Mouse (Mus musculus): ENCODE results near the gene Xpot. TPM values are rescaled to one million over a fixed set of nuclear protein-coding genes. Genes with fewer than 3 reads are reported as not detected.

Xpot gene
- polyA plus RNA-seq, 1 experiment from 2014 or later = 24.5 TPM

GRCm38 (mm10) chr10:121640150-121640930 is 14.2 kb upstream of the Xpot start:
- Histone ChIP-seq H3K27ac (replicated peaks) (no peak overlapping the region), H3K9ac (ENCODE audit: low read length) (no peak overlapping the region), H3K4me3 (ENCODE audit: low read depth, low read length) (no peak overlapping the region), H3K27me3 (ENCODE audit: control insufficient read depth, insufficient read depth, low read length) (peaks cover 3% of the 10 kb centered on the region; the same call in 1 of the 2 replicates), H3K4me2 (replicated peaks; ENCODE audit: low read depth) (no peak overlapping the region), H3K4me1 (replicated peaks; ENCODE audit: control insufficient read depth, insufficient read depth) (0 out of 2 replicates have a peak, but pooled peaks cover 2% of the 10 kb centered on the region), H3K36me3 (ENCODE audit: control insufficient read depth, insufficient read depth, low read length) (no peaks in the 10 kb centered on the region), H3K9me3 (ENCODE audit: control insufficient read depth, low read length) (no peaks in the 10 kb centered on the region)
- DNase-seq (ENCODE audit: low spot score) (peak; percentile 60), ATAC-seq (ENCODE audit: low FRiP score, low TSS enrichment) (0 out of 2 replicates have a peak, but pooled peaks have one; percentile 27)
- WGBS = 55% methylated on average over 6 of the region's 6 CpGs
- TF ChIP-seq CTCF (IDR thresholded peaks at IDR 0.05; ENCODE audit: low read depth) (peak; percentile 76), EP300 (optimal IDR thresholded peaks at IDR 0.05) (no peak)

- Histone ChIP-seq H3K9ac (ENCODE audit: low read length) (no peak overlapping the region), H3K4me1 (replicated peaks; ENCODE audit: control insufficient read depth, insufficient read depth) (0 out of 2 replicates have a peak, but pooled peaks cover 2% of the 10 kb centered on the region), H3K4me2 (replicated peaks; ENCODE audit: low read depth) (no peak overlapping the region), H3K27ac (replicated peaks) (no peak overlapping the region), H3K36me3 (ENCODE audit: control insufficient read depth, insufficient read depth, low read length) (no peaks in the 10 kb centered on the region), H3K27me3 (ENCODE audit: control insufficient read depth, insufficient read depth, low read length) (peaks cover 3% of the 10 kb centered on the region; the same call in 1 of the 2 replicates), H3K4me3 (ENCODE audit: low read depth, low read length) (no peak overlapping the region), H3K9me3 (ENCODE audit: control insufficient read depth, low read length) (no peaks in the 10 kb centered on the region)
- no peak for ATAC-seq (ENCODE audit: low FRiP score, low TSS enrichment)
- no peak for DNase-seq (ENCODE audit: low spot score)
- TF ChIP-seq CTCF (IDR thresholded peaks at IDR 0.05; ENCODE audit: low read depth) (no peak), EP300 (optimal IDR thresholded peaks at IDR 0.05) (no peak)
- WGBS = 87% methylated on average over 5 of the region's 5 CpGs
Observed at GRCm38 (mm10) chr10:121639573-121639972, 13.4 kb upstream of the Xpot start.

- H3K27me3 ChIP-seq (ENCODE audit: control insufficient read depth, insufficient read depth, low read length) = no peaks in the 10 kb centered on the region
- H3K4me1 ChIP-seq (replicated peaks; ENCODE audit: control insufficient read depth, insufficient read depth) = no peaks in the 10 kb centered on the region
- TF ChIP-seq EP300 (optimal IDR thresholded peaks at IDR 0.05) = no peak
- no peak for TF ChIP-seq CTCF (IDR thresholded peaks at IDR 0.05; ENCODE audit: low read depth)
- no peaks in the 10 kb centered on the region for H3K9me3 ChIP-seq (ENCODE audit: control insufficient read depth, low read length)
- DNase-seq (ENCODE audit: low spot score) = no peak
- no peak for ATAC-seq (ENCODE audit: low FRiP score, low TSS enrichment)
- H3K36me3 ChIP-seq (ENCODE audit: control insufficient read depth, insufficient read depth, low read length) = no peaks in the 10 kb centered on the region
- H3K27ac ChIP-seq (replicated peaks) = no peak overlapping the region
- WGBS = 87% methylated on average over 6 of the region's 6 CpGs
- H3K4me2 ChIP-seq (replicated peaks; ENCODE audit: low read depth) = no peak overlapping the region
- no peak overlapping the region for H3K9ac ChIP-seq (ENCODE audit: low read length)
- no peak overlapping the region for H3K4me3 ChIP-seq (ENCODE audit: low read depth, low read length)
Observed at GRCm38 (mm10) chr10:121636276-121636675, 10.1 kb upstream of the Xpot start.

GRCm38 (mm10) chr10:121634159-121634558 is 8.0 kb upstream of the Xpot start:
- no peaks in the 10 kb centered on the region for H3K9me3 ChIP-seq (ENCODE audit: control insufficient read depth, low read length)
- TF ChIP-seq EP300 (optimal IDR thresholded peaks at IDR 0.05) (no peak), CTCF (IDR thresholded peaks at IDR 0.05; ENCODE audit: low read depth) (no peak)
- no peak overlapping the region for H3K4me2 ChIP-seq (replicated peaks; ENCODE audit: low read depth)
- 50% methylated on average over 1 of the region's 1 CpGs for WGBS
- H3K9ac ChIP-seq (ENCODE audit: low read length) = no peak overlapping the region
- ATAC-seq (ENCODE audit: low FRiP score, low TSS enrichment) (no peak), DNase-seq (ENCODE audit: low spot score) (no peak)
- no peaks in the 10 kb centered on the region for H3K36me3 ChIP-seq (ENCODE audit: control insufficient read depth, insufficient read depth, low read length)
- no peaks in the 10 kb centered on the region for H3K27me3 ChIP-seq (ENCODE audit: control insufficient read depth, insufficient read depth, low read length)
- no peak overlapping the region for H3K27ac ChIP-seq (replicated peaks)
- no peaks in the 10 kb centered on the region for H3K4me1 ChIP-seq (replicated peaks; ENCODE audit: control insufficient read depth, insufficient read depth)
- no peak overlapping the region for H3K4me3 ChIP-seq (ENCODE audit: low read depth, low read length)

- no peak overlapping the region for H3K27ac ChIP-seq (replicated peaks)
- no peaks in the 10 kb centered on the region for H3K36me3 ChIP-seq (ENCODE audit: control insufficient read depth, insufficient read depth, low read length)
- ATAC-seq (ENCODE audit: low FRiP score, low TSS enrichment) (no peak), DNase-seq (ENCODE audit: low spot score) (no peak)
- H3K27me3 ChIP-seq (ENCODE audit: control insufficient read depth, insufficient read depth, low read length) = no peaks in the 10 kb centered on the region
- H3K4me1 ChIP-seq (replicated peaks; ENCODE audit: control insufficient read depth, insufficient read depth) = no peaks in the 10 kb centered on the region
- WGBS = 85% methylated on average over 6 of the region's 6 CpGs
- no peak overlapping the region for H3K9ac ChIP-seq (ENCODE audit: low read length)
- TF ChIP-seq CTCF (IDR thresholded peaks at IDR 0.05; ENCODE audit: low read depth) (no peak), EP300 (optimal IDR thresholded peaks at IDR 0.05) (no peak)
- H3K4me2 ChIP-seq (replicated peaks; ENCODE audit: low read depth) = no peak overlapping the region
- no peaks in the 10 kb centered on the region for H3K9me3 ChIP-seq (ENCODE audit: control insufficient read depth, low read length)
- H3K4me3 ChIP-seq (ENCODE audit: low read depth, low read length) = no peak overlapping the region
Observed at GRCm38 (mm10) chr10:121628561-121629040, 2.5 kb upstream of the Xpot start.
